ENCODE assay signal across 24 mouse cellular contexts in the genomic region with DNA sequence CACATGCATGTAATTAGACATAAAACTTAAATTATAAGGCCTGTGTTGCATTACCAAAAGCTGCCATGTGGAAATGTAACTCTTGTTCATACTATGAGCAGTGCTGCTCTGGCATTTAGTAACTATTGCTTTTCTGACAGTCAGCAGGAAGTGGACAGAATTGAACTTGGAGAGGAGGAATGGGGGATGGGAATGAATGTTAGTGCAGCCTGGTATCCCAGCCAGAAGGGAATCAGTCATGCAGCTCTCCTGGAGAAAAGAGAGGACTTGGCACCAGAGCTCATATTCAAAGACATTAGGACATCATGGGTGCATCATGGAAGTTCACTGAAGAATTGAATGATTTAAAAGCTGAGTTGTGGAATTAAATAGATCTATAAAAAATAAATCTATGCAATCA.
DNase-seq lines count a peak whose midpoint lies in the region; ATAC-seq and TF ChIP-seq lines count a peak whose summit lies in the region.
"Had no signal": no experiment of that assay in that cellular context is flagged by ENCODE, and none has a peak within 500 bp of the region (broad histone marks: within the 10 kb centered on the region; RNA-seq: fewer than 3 reads in every experiment).

No protein-coding gene starts in this region.

- peaks cover 11% of the 10 kb centered on the region for H3K4me1 ChIP-seq in heart, adult 2 months (ENCODE audit: control insufficient read depth, insufficient read depth, low read length)
- H3K4me1 ChIP-seq in kidney, postnatal 0 days (replicated peaks; ENCODE audit: insufficient read depth, low read length): no peaks in the 10 kb centered on the region
- no peaks in the 10 kb centered on the region for H3K4me1 ChIP-seq in kidney, embryonic 15.5 days
- H3K4me1 ChIP-seq in neural tube, embryonic 13.5 days (replicated peaks): no peaks in the 10 kb centered on the region
- no peaks in the 10 kb centered on the region for H3K4me1 ChIP-seq in neural tube, embryonic 15.5 days
- H3K4me1 ChIP-seq in stomach, postnatal 0 days (replicated peaks; ENCODE audit: control insufficient read depth, insufficient read depth): no peaks in the 10 kb centered on the region
- H3K4me1 ChIP-seq: embryonic facial prominence, embryonic 12.5 days; hindbrain, embryonic 13.5 days; limb, embryonic 12.5 days; liver, embryonic 13.5 days; lung, embryonic 15.5 days; midbrain, embryonic 12.5 days had no signal

- ATAC-seq in kidney, postnatal 0 days (replicated peaks; ENCODE audit: low FRiP score, low read depth): peak; percentile 61
- no peak for ATAC-seq in kidney, embryonic 15.5 days (replicated peaks; ENCODE audit: low FRiP score)
- 0 out of 2 replicates have a peak, but pooled peaks have one; percentile 15 for ATAC-seq in neural tube, embryonic 13.5 days (ENCODE audit: low read depth)
- ATAC-seq in neural tube, embryonic 15.5 days (ENCODE audit: low FRiP score): no peak
- no peak for ATAC-seq in stomach, postnatal 0 days (ENCODE audit: low FRiP score, low TSS enrichment)
- ATAC-seq: forebrain, embryonic 14.5 days; intestine, postnatal 0 days had no signal

- H3K79me2 ChIP-seq in heart, adult 2 months (replicated peaks; ENCODE audit: control insufficient read depth, insufficient read depth, low read length): 0 out of 2 replicates have a peak, but pooled peaks cover 2% of the 10 kb centered on the region

- H3K36me3 ChIP-seq in heart, adult 2 months (ENCODE audit: control insufficient read depth, insufficient read depth, low read length): peaks cover 30% of the 10 kb centered on the region
- 0 out of 2 replicates have a peak, but pooled peaks cover 8% of the 10 kb centered on the region for H3K36me3 ChIP-seq in kidney, postnatal 0 days (ENCODE audit: insufficient read depth, low read length)
- peaks cover 42% of the 10 kb centered on the region for H3K36me3 ChIP-seq in kidney, embryonic 15.5 days
- peaks cover 46% of the 10 kb centered on the region for H3K36me3 ChIP-seq in neural tube, embryonic 13.5 days
- peaks cover 18% of the 10 kb centered on the region for H3K36me3 ChIP-seq in neural tube, embryonic 15.5 days
- H3K36me3 ChIP-seq in stomach, postnatal 0 days (ENCODE audit: control insufficient read depth, insufficient read depth, low read length): peaks cover 7% of the 10 kb centered on the region; the same call in 1 of the 2 replicates
- H3K36me3 ChIP-seq: liver, embryonic 13.5 days had no signal

- no peak for TF ChIP-seq EP300 in heart, adult 2 months (IDR thresholded peaks at IDR 0.05; ENCODE audit: insufficient read depth, low read depth, low read length)
- TF ChIP-seq EP300 in stomach, postnatal 0 days (optimal IDR thresholded peaks at IDR 0.05): no peak

- no peak overlapping the region for H3K4me2 ChIP-seq in kidney, postnatal 0 days (ENCODE audit: low read length)
- no peak overlapping the region for H3K4me2 ChIP-seq in kidney, embryonic 15.5 days
- no peak overlapping the region for H3K4me2 ChIP-seq in neural tube, embryonic 13.5 days
- no peak overlapping the region for H3K4me2 ChIP-seq in neural tube, embryonic 15.5 days
- H3K4me2 ChIP-seq in stomach, postnatal 0 days (replicated peaks; ENCODE audit: low read depth): no peak overlapping the region
- H3K4me2 ChIP-seq: embryonic facial prominence, embryonic 12.5 days; heart, embryonic 11.5 days; hindbrain, embryonic 13.5 days; limb, embryonic 12.5 days; liver, embryonic 13.5 days; lung, embryonic 15.5 days; midbrain, embryonic 12.5 days had no signal

- H3K27ac ChIP-seq in heart, adult 2 months: peak overlapping the region; percentile 75; the same call in 1 of the 2 replicates
- no peak overlapping the region for H3K27ac ChIP-seq in kidney, postnatal 0 days
- no peak overlapping the region for H3K27ac ChIP-seq in kidney, embryonic 15.5 days
- H3K27ac ChIP-seq in neural tube, embryonic 13.5 days (replicated peaks): no peak overlapping the region
- no peak overlapping the region for H3K27ac ChIP-seq in neural tube, embryonic 15.5 days (replicated peaks)
- H3K27ac ChIP-seq in stomach, postnatal 0 days (replicated peaks): no peak overlapping the region
- H3K27ac ChIP-seq: embryonic facial prominence, embryonic 12.5 days; hindbrain, embryonic 13.5 days; limb, embryonic 12.5 days; liver, embryonic 13.5 days; lung, embryonic 15.5 days; midbrain, embryonic 12.5 days had no signal

- no peak for TF ChIP-seq POLR2A in heart, adult 2 months (IDR thresholded peaks at IDR 0.05; ENCODE audit: insufficient read depth, low read depth, low read length)

- DNase-seq in heart, adult 2 months: no peak
- no peak for DNase-seq in heart, postnatal 10 days
- DNase-seq in kidney, postnatal 0 days (ENCODE audit: low spot score): peak; percentile 30
- DNase-seq in stomach, postnatal 0 days (ENCODE audit: low spot score): no peak
- DNase-seq: adrenal gland, adult 8-10 months; cerebellum, adult 9-10 months; gastrocnemius, postnatal 25 days; heart, postnatal 14 days; liver, embryonic 13.5 days; right cerebral cortex, postnatal 14 days; spleen, adult 18-20 months had no signal

- no peaks in the 10 kb centered on the region for H3K27me3 ChIP-seq in heart, adult 2 months (ENCODE audit: control insufficient read depth, insufficient read depth, low read length)
- no peaks in the 10 kb centered on the region for H3K27me3 ChIP-seq in kidney, postnatal 0 days (ENCODE audit: insufficient read depth, low read length)
- no peaks in the 10 kb centered on the region for H3K27me3 ChIP-seq in kidney, embryonic 15.5 days
- H3K27me3 ChIP-seq in neural tube, embryonic 13.5 days: no peaks in the 10 kb centered on the region
- no peaks in the 10 kb centered on the region for H3K27me3 ChIP-seq in neural tube, embryonic 15.5 days (replicated peaks)
- no peaks in the 10 kb centered on the region for H3K27me3 ChIP-seq in stomach, postnatal 0 days (ENCODE audit: control insufficient read depth, insufficient read depth, low read length)
- H3K27me3 ChIP-seq: embryonic facial prominence, embryonic 12.5 days; hindbrain, embryonic 13.5 days; limb, embryonic 12.5 days; liver, embryonic 13.5 days; lung, embryonic 15.5 days; midbrain, embryonic 12.5 days had no signal

- peak overlapping the region; percentile 55 for H3K4me3 ChIP-seq in heart, adult 2 months
- no peak overlapping the region for H3K4me3 ChIP-seq in kidney, postnatal 0 days (replicated peaks; ENCODE audit: low read depth, low read length)
- H3K4me3 ChIP-seq in kidney, embryonic 15.5 days (replicated peaks): no peak overlapping the region
- H3K4me3 ChIP-seq in neural tube, embryonic 13.5 days: no peak overlapping the region
- no peak overlapping the region for H3K4me3 ChIP-seq in neural tube, embryonic 15.5 days (replicated peaks)
- no peak overlapping the region for H3K4me3 ChIP-seq in stomach, postnatal 0 days (ENCODE audit: low read depth, low read length)
- H3K4me3 ChIP-seq: embryonic facial prominence, embryonic 12.5 days; erythroblast, embryonic 14.5 days; hindbrain, embryonic 13.5 days; limb, embryonic 12.5 days; liver, embryonic 13.5 days; lung, embryonic 15.5 days; midbrain, embryonic 12.5 days; myocyte had no signal

- no peaks in the 10 kb centered on the region for H3K9me3 ChIP-seq in kidney, postnatal 0 days (replicated peaks; ENCODE audit: low read length)
- no peaks in the 10 kb centered on the region for H3K9me3 ChIP-seq in kidney, embryonic 15.5 days (replicated peaks)
- H3K9me3 ChIP-seq in neural tube, embryonic 13.5 days: peaks cover 8% of the 10 kb centered on the region
- 0 out of 2 replicates have a peak, but pooled peaks cover 2% of the 10 kb centered on the region for H3K9me3 ChIP-seq in neural tube, embryonic 15.5 days (replicated peaks)
- no peaks in the 10 kb centered on the region for H3K9me3 ChIP-seq in stomach, postnatal 0 days (ENCODE audit: control insufficient read depth, low read length)
- H3K9me3 ChIP-seq: embryonic facial prominence, embryonic 12.5 days; limb, embryonic 12.5 days; liver, embryonic 13.5 days; lung, embryonic 15.5 days; midbrain, embryonic 12.5 days had no signal

- intact Hi-C loops in heart, adult 2 months (cut with DNase I): loop anchor here (2.0 kb wide), 1 partner anchor 13 kb away; no protein-coding TSS in a partner anchor
- intact Hi-C loops in heart, postnatal 10 days (cut with DNase I): loop anchor here (5.0 kb wide), 1 partner anchor 35 kb away; no protein-coding TSS in a partner anchor

- TF ChIP-seq CTCF in heart, adult 2 months (IDR thresholded peaks at IDR 0.05): peak; percentile 44
- TF ChIP-seq CTCF in kidney, postnatal 0 days (IDR thresholded peaks at IDR 0.05; ENCODE audit: low read depth): no peak
- TF ChIP-seq CTCF in stomach, postnatal 0 days (IDR thresholded peaks at IDR 0.05; ENCODE audit: low read depth): no peak

- H3K9ac ChIP-seq in heart, adult 2 months (ENCODE audit: low read depth, low read length): no peak overlapping the region
- no peak overlapping the region for H3K9ac ChIP-seq in kidney, postnatal 0 days (ENCODE audit: low read depth, low read length)
- no peak overlapping the region for H3K9ac ChIP-seq in kidney, embryonic 15.5 days
- H3K9ac ChIP-seq in neural tube, embryonic 13.5 days: no peak overlapping the region
- H3K9ac ChIP-seq in neural tube, embryonic 15.5 days (replicated peaks): no peak overlapping the region
- no peak overlapping the region for H3K9ac ChIP-seq in stomach, postnatal 0 days (ENCODE audit: low read length)
- H3K9ac ChIP-seq: embryonic facial prominence, embryonic 12.5 days; hindbrain, embryonic 13.5 days; limb, embryonic 12.5 days; liver, embryonic 13.5 days; lung, embryonic 15.5 days; midbrain, embryonic 12.5 days had no signal

Comparison
In these comparisons a context has a peak if more than half of its experiments do, and no peak if none do; other contexts are left out.
1. ATAC-seq: peak in kidney, postnatal 0 days (single experiment) and neural tube, embryonic 13.5 days (single experiment); none in kidney, embryonic 15.5 days (single experiment), neural tube, embryonic 15.5 days (single experiment) and stomach, postnatal 0 days (single experiment).